Mouse (Mus musculus) testis, postnatal 14 days (tissue): ENCODE results near the gene Pdzd2.

Experiments used
- DNase-seq: peaks from one replicate; pipeline ENCODE4 v3.0.0; 2021; ENCODE audit warnings: low spot score

Pdzd2 gene

GRCm38 (mm10) chr15:12739277-12740247 is at the start of gene Pdzd2:
Gene Pdzd2 (minus strand): TSS chr15:12739924.
- DNase-seq: peak; percentile 92

DNA sequence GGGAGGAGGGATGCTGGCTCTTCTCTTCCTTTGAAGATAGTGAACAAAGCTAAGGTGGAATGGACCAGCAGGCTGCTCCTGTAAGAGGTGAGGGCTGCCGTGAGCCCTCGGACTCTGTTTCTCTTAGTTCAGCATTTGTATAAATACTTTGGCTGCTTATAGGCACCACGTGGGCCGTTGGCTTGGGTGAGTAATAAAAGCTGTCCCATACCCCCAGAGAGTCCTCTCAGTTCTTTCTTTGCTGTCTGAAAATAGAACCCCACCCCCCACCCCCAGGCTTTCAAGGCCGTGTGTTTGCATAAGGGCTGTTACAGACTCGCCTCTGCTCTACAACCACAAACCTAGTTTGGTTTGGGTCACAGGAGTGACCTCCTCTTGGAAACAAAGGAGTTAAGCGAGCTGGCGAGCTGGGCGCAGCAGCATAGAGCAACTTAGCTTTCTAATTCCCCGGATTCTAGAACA is 49.7 kb upstream of the Pdzd2 start:
- DNase-seq: no peak

- DNase-seq: no peak
Observed at GRCm38 (mm10) chr15:12788536-12788935, 48.8 kb upstream of the Pdzd2 start.

DNA sequence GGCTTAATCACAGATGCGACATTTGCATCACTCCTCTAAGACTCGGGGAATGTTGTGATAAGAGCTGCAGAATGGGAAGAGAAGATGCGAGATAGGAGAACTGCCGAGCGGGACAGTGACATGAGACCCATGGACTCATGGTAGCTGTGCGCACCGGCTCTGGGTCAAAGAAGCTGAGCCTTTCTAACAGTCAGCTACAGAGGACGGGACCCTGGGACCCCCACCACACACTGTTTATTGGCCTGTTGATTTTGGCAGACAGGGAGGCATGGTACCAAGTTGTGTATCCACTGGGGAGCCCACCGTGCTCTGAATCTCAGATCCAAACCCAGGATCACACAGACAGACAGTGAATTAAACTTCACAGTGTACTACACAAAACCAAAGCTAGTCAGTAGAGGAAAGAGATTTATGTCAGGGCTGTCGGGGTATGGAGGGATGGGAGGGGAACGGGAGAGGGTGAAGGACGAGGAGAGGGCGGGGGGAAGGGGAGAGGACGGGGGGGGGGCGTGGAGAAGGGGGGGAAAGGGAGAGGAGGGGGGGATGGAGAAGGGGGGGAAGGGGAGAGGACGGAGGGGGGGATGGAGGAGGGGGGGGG is 42.1 kb upstream of the Pdzd2 start:
- no peak for DNase-seq

GRCm38 (mm10) chr15:12781296-12781695 is 41.6 kb upstream of the Pdzd2 start:
- no peak for DNase-seq

DNA sequence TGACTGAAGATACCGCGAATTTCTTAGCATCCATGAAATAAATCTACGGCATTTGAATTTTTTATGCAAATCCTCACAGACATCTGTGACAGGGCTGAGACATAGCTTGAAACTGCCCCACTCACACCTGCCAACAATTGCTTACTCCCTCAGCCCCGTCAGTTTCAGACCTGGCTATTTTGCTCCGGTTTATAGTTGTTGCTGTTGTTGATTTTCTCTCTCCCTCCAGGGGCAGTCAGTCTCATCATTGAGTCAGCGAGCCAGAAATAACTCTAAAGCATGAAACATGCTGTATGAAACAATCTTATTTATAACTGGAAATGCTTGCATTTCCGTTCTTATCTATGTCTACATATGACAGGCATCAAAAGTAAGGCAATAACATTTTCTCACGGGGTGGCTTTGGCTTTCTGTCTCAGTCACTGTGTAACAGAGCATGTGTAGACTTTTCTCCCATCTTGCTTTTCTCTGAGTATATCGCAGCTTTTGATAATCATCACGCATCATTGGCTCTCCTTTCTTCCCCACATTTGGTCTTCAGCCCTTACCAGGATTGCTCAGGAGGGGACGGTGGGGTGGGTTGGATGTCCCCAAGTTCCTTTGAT is 34.5 kb upstream of the Pdzd2 start:
- no peak for DNase-seq

GRCm38 (mm10) chr15:12770958-12771357 is 31.2 kb upstream of the Pdzd2 start:
- DNase-seq: no peak

- no peak for DNase-seq
Observed at GRCm38 (mm10) chr15:12766848-12767247, 27.1 kb upstream of the Pdzd2 start.

- no peak for DNase-seq
Observed at GRCm38 (mm10) chr15:12763147-12763546, 23.4 kb upstream of the Pdzd2 start.

- DNase-seq: no peak
Observed at GRCm38 (mm10) chr15:12762258-12762913, 22.7 kb upstream of the Pdzd2 start.

DNA sequence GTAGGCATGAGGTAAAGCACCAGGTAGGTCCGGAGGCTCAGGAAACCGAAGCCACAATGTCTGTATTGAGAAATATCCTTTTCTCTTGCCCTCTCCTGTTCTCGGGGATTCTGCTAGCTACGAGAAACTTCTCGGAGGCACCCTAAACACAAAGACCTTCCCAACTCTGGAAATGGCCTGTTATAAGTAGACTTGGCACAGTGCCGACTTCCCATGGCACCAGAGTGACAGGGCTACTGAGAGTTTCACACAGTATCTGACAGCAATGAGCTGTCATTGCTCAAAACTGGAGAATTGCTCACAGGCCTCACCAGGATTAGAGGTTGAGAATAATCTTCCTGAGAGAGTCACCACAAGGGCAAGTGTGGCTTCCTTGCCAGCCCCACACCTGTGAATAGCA is 21.0 kb upstream of the Pdzd2 start:
- no peak for DNase-seq

DNA sequence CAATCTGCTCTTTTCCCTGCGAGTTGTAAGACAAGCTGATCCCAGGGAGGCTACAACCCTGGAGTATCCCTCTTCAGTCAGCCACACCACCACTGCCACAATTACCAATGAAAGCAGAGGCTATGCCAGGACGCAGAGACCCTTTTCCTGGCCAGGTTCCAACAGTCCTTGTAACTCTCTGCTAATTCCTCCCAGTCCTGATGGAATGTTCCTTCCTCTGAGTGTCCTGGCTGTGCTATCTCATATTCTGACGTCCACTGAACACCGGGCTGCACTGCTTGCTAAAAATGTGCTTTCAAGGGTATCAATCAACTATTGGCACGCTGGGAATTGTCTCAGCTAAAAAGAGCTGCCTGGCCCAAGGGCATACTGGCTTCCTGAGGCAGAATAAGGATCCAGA is 18.7 kb upstream of the Pdzd2 start:
- no peak for DNase-seq

- DNase-seq: no peak
Observed at GRCm38 (mm10) chr15:12757757-12758156, 18.0 kb upstream of the Pdzd2 start.

GRCm38 (mm10) chr15:12753201-12753600 is 13.5 kb upstream of the Pdzd2 start:
- DNase-seq: no peak

DNA sequence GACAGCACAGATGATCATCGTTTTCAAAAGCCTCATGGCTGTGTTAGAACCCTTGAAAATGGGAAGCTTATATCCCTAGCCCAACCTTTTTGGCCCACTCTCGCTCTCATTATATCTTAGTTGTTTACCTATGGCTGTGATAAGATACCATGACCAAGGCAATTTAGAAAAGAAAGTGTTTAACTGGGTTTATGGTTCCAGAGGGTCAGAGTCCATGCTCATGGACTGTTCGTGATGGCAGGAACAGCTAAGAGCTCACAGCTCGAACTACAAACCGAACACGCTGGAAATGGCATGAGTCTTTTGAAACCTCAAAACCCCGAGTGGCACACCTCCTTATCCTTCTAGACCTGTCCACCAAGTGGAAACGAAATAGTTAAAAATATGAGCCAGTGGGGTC is 11.2 kb upstream of the Pdzd2 start:
- no peak for DNase-seq

- no peak for DNase-seq
Observed at GRCm38 (mm10) chr15:12749549-12750301, 10.0 kb upstream of the Pdzd2 start.

- DNase-seq: no peak
Observed at GRCm38 (mm10) chr15:12742117-12742906, 2.6 kb upstream of the Pdzd2 start.

DNA sequence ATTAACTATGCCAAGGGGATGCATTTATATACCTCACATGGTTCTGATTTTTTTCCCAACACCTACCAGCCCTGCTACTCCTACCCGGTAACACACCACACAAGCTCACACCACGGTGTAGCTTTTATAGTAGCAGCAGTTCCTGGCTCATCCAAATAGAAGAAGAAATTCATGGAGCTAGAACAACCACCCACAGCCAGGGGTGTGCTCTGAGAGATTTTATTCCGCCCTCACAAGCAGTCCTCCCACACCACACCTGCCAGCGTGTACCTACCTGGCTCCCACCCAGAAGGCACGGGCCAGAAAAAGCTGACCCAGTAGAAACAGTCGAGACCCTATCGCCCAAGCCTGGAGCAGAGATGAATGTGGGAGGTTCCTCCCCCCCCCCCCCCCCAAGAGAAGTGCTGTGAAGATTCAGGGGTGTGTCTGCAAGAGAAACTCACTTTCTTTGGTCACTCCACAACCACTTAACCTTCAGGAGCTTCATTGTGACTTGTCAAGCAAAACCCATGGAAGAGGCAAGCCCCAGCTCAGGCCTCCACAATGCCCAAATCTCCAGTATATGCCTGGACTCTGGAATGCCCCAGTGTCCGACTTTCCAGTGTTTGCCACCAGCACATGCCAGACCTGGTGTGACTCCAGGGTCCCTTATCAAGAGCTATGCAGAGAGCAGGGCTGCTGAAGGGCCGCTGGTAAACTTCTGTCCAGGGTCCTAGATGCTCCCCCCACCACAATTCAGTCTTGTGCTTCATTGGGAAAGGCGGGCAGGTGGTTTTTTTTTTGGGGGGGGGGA is 1.2 kb downstream of the Pdzd2 start:
- DNase-seq: no peak

GRCm38 (mm10) chr15:12735208-12735607 is 4.5 kb downstream of the Pdzd2 start:
- no peak for DNase-seq

DNA sequence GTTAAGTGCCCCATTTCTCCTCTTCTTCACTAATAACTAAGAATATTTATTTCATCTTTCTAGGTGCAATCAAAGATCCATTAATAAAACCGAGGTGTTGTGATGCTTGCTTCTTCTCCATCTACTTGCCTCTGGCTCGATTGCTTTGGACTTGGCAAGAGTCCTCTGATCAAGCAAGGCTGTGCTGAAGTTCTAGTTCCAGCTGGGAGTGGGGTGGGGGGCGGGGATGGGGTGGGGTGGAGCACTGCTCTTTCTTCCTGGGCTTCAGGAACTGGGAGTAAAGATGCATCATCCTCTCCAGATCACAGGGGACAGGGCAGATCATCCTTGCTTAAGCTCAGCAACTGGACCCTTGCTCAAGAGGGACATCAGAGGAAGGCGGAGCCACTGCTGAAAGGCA is 5.5 kb downstream of the Pdzd2 start:
- no peak for DNase-seq
